Mouse (Mus musculus): Measurements from ENCODE around the gene Olfr15.

- no peak for TF ChIP-seq CTCF (conservative IDR thresholded peaks at IDR 0.05; ENCODE audit: insufficient read depth, insufficient read length, low read depth, low read length)
- no peak for TF ChIP-seq POLR2A (IDR thresholded peaks at IDR 0.05; ENCODE audit: low read depth, low read length)
These were observed 45.7 kb downstream of the Olfr15 start for GRCm38 (mm10) chr16:3876346-3876745.
